Mouse (Mus musculus) cerebellum, postnatal 4 days (tissue): ENCODE data around the gene Ccdc186.
"Not testable (repeated sequence)": the region's sequence is repeated elsewhere in the genome, so short reads cannot be mapped to it uniquely, and the experiment has no call there.

Source experiments
- DNase-seq, 2 experiments: peaks; one replicate each; pipeline ENCODE4 v3.0.0; 2022; ENCODE audit warnings: low spot score in 2 of 2, mixed read lengths in 1 of 2

The Ccdc186 gene

GRCm38 (mm10) chr19:56801656-56802351 is 20.2 kb downstream of the Ccdc186 start:
- no peak for DNase-seq

DNA sequence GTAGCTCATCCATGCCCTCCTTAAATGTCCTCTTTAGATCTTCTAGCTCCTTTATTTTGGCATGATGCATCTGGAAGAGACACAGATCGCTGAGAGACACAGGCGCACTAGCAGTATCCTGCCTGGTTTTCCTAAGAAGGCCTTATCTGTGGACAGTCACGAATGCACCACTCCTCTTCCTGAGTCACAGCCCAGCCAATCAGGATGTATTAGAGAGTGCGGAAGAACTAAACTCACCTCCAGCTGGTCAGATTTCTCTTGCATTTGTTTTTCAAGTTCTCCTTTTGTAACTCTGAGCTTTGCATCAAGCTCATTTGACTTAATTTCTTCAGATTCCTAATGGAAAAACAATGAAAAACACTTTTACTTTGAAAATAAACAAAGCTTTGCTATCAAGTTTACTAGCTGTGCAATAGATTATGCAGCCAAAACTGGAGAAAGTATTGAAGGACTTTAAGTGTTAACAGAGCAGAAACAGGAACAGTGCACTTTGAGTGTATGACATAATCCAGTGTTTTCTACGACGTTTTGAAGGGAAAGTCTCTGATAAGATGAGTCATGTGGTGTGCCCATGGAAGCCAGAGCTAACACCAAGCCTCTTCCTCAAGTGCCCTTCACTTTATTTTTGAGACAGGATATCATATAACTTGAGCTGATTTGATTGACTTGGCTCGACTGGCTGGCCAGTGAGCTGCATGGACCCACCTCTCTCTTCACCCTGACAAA is 20.9 kb downstream of the Ccdc186 start:
- no peak for DNase-seq

GRCm38 (mm10) chr19:56800226-56800625 is 21.8 kb downstream of the Ccdc186 start:
- DNase-seq: no peak

- DNase-seq: no peak
Observed at GRCm38 (mm10) chr19:56797376-56797775, 24.6 kb downstream of the Ccdc186 start.

DNA sequence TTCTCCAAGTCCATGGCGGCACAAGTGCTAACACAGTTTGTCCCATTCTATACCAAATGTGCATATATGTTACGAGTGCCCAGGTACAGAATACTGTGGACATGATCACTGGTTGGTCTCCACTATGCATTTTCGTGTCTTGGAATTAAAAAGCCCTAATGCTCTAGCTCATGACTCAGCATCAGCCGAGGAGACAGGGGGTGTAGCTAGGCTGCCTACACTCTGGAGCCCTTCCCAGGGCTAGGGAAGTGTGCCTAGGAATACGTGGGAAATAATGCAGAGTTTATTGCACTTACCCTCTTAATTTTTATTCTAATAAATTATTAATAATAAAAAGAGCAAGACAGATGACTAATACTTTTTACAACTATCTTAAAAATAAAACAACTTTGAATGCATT is 33.0 kb downstream of the Ccdc186 start:
- DNase-seq: no peak

DNA sequence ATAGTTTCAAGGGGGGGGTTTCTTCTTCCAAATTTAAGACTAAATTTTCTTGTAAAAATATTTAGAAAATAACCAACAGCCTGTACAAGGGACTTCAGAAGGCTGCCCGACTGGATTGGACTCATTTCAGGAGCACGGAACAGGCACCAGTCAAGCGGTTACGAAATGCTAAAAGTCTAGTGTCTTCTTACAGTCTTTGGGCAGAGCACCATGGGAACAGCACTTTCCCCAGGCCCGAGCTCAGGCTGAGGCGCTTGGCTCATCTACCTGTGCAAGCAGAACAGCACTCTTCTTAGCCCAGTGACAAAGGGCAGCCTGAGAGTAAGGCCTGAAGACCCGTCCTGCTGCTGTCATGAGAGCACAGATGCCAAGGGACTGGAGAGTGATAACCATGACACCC is 34.1 kb downstream of the Ccdc186 start:
- no peak for DNase-seq

- DNase-seq: not testable (repeated sequence)
Observed at GRCm38 (mm10) chr19:56778532-56778931, 43.5 kb downstream of the Ccdc186 start.

- peak in 1 of 2 experiments; percentile 45 for DNase-seq
Observed at GRCm38 (mm10) chr19:56776719-56777382, 45.1 kb downstream of the Ccdc186 start.

DNA sequence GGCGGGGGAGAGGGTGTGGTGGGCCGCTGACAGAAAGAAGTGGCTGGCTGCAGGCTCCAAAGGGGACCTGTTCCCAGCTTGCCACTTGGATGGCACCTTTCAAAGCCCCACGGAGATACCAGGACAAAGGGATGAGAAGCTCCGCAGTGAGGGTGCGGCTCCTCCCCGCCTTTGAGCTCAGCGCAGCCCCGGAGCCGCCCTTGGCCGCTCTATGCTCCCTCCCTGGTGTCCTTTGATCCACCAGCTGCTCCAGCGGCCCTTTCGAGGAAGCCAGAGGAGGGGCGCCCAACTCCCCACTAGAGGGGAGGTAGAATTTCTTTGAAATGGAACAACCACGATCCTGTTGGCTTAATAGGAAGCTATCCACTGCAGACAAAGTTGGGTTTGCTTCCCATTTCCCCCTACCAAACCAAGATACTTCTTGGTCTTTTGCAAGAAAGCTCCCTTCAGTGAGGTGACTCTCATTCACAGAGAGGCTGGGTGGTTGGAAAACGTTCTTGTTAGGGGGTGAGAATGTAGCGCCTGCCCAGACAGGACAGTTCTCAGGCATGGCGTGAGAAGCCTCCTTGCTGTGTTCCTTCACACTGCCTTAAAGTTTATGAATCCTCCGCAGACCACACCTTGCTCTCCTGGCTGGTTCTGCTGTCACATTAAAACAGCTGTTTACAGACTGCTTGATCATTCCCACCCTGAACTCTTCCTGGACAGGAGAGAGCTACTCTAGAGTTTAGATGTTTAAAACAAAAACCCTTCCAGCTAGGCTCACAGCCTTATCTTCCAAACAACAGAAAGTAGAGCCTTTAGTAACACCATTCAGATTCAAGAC is 45.9 kb downstream of the Ccdc186 start:
- DNase-seq: no peak

DNA sequence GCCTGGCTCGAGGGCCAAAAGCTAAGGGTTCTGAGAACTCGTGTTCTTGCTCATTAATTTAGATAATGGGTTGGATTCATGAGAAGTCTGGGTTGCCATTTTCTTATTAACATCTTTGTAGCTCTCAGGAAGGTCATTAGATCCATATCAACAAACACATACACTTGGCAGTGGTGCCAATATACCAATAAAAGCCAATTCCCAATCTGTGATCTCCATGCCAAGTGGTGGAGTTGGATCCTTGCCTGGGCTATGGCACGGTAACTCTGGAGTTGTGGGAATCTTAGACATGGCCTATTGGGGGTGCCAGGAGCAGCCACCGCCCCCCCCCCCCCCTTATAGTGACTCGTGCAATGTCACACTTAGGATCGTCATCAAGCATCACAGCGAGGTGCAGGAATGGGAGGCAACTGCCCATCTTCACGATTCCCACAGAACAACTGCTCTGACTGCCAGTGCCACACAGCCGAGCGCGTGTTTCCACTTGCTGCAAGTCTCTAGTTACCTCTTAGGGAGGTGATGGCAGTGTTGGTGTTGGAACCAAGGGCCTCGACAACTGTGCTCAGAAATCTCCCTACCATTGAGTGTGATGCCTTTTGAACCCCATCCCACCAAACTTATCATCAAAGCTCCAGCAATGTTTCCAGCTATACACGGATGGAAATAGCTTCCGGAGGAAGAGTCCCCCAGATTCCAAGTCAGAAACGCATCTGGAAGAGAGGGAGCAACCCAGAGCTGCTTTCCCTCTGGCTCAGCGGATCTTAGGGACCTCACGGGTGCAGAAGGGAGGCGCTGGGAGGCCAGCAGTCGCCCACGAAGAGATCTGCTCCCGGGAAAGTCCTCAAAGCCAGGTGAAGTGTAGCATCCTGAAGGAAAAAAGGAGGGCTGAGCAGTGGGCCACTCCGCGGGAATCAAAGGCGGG is 46.8 kb downstream of the Ccdc186 start:
- DNase-seq: no peak

- DNase-seq: no peak
Observed at GRCm38 (mm10) chr19:56774408-56774962, 47.5 kb downstream of the Ccdc186 start.

GRCm38 (mm10) chr19:56773393-56773971 is 48.5 kb downstream of the Ccdc186 start:
- no peak for DNase-seq

GRCm38 (mm10) chr19:56772158-56772557 is 49.8 kb downstream of the Ccdc186 start:
- no peak for DNase-seq

- no peak for DNase-seq
Observed at GRCm38 (mm10) chr19:56769024-56769423, 53.0 kb downstream of the Ccdc186 start.

DNA sequence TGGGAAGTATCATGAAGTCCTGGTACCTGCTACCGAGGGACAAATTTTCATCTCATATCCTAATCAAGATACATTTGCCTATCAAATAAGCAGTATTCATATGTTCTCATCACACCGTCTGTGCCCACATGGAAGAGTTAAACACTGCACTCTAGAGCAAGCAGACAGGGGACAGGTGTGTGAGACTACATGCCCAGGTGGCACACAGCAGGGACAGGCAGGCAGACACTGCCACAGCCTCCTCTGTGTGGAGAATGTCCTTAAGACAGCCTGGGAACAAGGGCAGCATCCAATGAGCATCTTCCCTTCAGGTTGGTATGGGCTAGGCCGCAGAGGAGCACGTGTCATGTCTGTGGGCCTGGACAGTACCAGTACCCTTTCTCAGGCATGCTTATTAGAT is 59.3 kb downstream of the Ccdc186 start:
- no peak for DNase-seq

GRCm38 (mm10) chr19:56761727-56762126 is 60.3 kb downstream of the Ccdc186 start:
- no peak for DNase-seq

GRCm38 (mm10) chr19:56761096-56761495 is 60.9 kb downstream of the Ccdc186 start:
- no peak for DNase-seq

DNA sequence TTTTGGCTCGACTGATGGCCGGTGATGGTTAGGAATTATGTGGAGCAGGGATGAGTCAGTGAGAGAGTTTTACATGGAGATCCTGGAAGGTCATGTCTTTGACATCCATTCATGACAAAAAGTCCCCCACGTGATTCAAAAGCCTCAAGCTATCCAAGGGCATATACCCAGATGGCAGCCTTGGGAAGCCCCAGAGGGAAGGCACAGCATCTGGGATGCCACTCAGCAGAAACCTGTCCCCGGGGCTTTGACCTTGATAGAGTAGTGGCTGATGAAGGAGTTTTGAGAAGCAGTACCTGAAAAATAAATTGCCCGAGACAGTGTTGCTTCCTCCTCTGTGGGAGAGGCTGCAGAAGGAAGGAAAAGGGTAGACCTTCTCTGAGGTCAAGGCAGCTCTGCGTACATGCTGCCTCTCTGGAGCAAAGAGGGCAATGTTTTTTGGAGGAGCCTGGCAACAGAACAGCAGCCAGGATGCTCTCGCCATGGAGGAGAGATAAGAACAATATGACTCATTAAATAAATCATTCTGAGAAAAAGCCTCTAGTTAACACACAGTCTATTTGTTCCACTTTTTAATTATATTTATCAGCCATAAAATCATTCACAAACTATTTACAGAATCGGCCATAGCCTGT is 61.6 kb downstream of the Ccdc186 start:
- DNase-seq: no peak

- DNase-seq: no peak
Observed at GRCm38 (mm10) chr19:56759740-56760139, 62.2 kb downstream of the Ccdc186 start.

GRCm38 (mm10) chr19:56758311-56758710 is 63.7 kb downstream of the Ccdc186 start:
- no peak for DNase-seq
